Mouse (Mus musculus): ENCODE data around the gene Stx16. TPM values are rescaled to one million over a fixed set of nuclear protein-coding genes. Genes with fewer than 3 reads are reported as not detected.

Gene Stx16
- total RNA-seq (2021): 10 to 100 TPM; 24.2 to 32.2 TPM
- long read RNA-seq, experiment 1, partial matches to known transcripts: 3 of 13 reads
- long read RNA-seq, experiment 1, other reads (novel, unspliced or antisense): 10 of 13 reads
- long read RNA-seq, experiment 2, partial matches to known transcripts: 2 of 12 reads
- long read RNA-seq, experiment 2, other reads (novel, unspliced or antisense): 10 of 12 reads

GRCm38 (mm10) chr2:174075673-174076432, at the start of gene Stx16:
TSS of gene Stx16 (plus strand) at chr2:174076308.
- DNase-seq: peak; percentile 92

GRCm38 (mm10) chr2:174026406-174026805, 49.7 kb upstream of the Stx16 start:
- DNase-seq: no peak

GRCm38 (mm10) chr2:174033257-174033800, 42.8 kb upstream of the Stx16 start:
- no peak for DNase-seq

- no peak for DNase-seq
Measured at GRCm38 (mm10) chr2:174047656-174048055, 28.5 kb upstream of the Stx16 start.

- DNase-seq: no peak
Measured at GRCm38 (mm10) chr2:174049481-174050338, 26.4 kb upstream of the Stx16 start.

GRCm38 (mm10) chr2:174050339-174050685, 25.8 kb upstream of the Stx16 start:
- no peak for DNase-seq

GRCm38 (mm10) chr2:174051081-174051481, 25.0 kb upstream of the Stx16 start:
- no peak for DNase-seq

- DNase-seq: no peak
Measured at GRCm38 (mm10) chr2:174054496-174054895, 21.6 kb upstream of the Stx16 start.

GRCm38 (mm10) chr2:174057730-174058129, 18.4 kb upstream of the Stx16 start:
- DNase-seq: no peak

- DNase-seq: no peak
Measured at GRCm38 (mm10) chr2:174058316-174058939, 17.7 kb upstream of the Stx16 start.

- no peak for DNase-seq
Measured at GRCm38 (mm10) chr2:174059591-174060385, 16.3 kb upstream of the Stx16 start.

GRCm38 (mm10) chr2:174061219-174061618, 14.9 kb upstream of the Stx16 start:
- DNase-seq: no peak

- peak; percentile 38 for DNase-seq
Measured at GRCm38 (mm10) chr2:174063074-174063473, 13.0 kb upstream of the Stx16 start.

GRCm38 (mm10) chr2:174063527-174064211, 12.4 kb upstream of the Stx16 start:
- DNase-seq: no peak

GRCm38 (mm10) chr2:174067793-174068419, 8.2 kb upstream of the Stx16 start:
- no peak for DNase-seq

GRCm38 (mm10) chr2:174069532-174070049, 6.5 kb upstream of the Stx16 start:
- DNase-seq: no peak

GRCm38 (mm10) chr2:174071406-174071805, 4.7 kb upstream of the Stx16 start:
- DNase-seq: no peak

- DNase-seq: no peak
Measured at GRCm38 (mm10) chr2:174073156-174073790, 2.8 kb upstream of the Stx16 start.

- DNase-seq: no peak
Measured at GRCm38 (mm10) chr2:174074621-174075020, 1.5 kb upstream of the Stx16 start.

Data from gastrocnemius, postnatal 10 days (tissue).